Mouse (Mus musculus) hindbrain, embryonic 11.5 days (tissue): ENCODE data around the gene Slc25a13. TPM values are rescaled to one million over a fixed set of nuclear protein-coding genes. Genes with fewer than 3 reads are reported as not detected.

ENCODE experiments used
- ATAC-seq: fragments of 200-750 bp; cut with Nextera tagmentation; 2 replicates; pipeline ENCODE4 v1.8.0; 2017; ENCODE audit warnings: mild to moderate bottlenecking, moderate TSS enrichment, moderate library complexity; ENCODE audit not compliant: low FRiP score
- DNase-seq: peaks from one replicate; pipeline ENCODE4 v3.0.0-alpha.2; 2015; ENCODE audit warnings: low spot score
- H3K27ac ChIP-seq: fragments of 300-500 bp; sonication (generic); 2 replicates; pipeline ENCODE4 v1.5.1; 2014; ENCODE audit warnings: mild to moderate bottlenecking, low read depth, low read length
- H3K27me3 ChIP-seq: fragments of 300-500 bp; sonication (generic); 2 replicates; pipeline ENCODE4 v1.6.1; 2014; ENCODE audit warnings: mild to moderate bottlenecking, low read length, moderate library complexity, mixed read lengths; ENCODE audit not compliant: control insufficient read depth, insufficient read depth
- H3K36me3 ChIP-seq: fragments of 300-500 bp; sonication (generic); 2 replicates; pipeline ENCODE4 v1.6.1; 2014; ENCODE audit warnings: mild to moderate bottlenecking, low read length, moderate library complexity, mixed read lengths; ENCODE audit not compliant: control insufficient read depth, insufficient read depth
- H3K4me1 ChIP-seq: fragments of 300-500 bp; sonication (generic); replicated peaks from 2 replicates; pipeline ENCODE4 v1.6.1; 2014; ENCODE audit warnings: low read length, mixed read lengths; ENCODE audit not compliant: control insufficient read depth, insufficient read depth
- H3K4me2 ChIP-seq: fragments of 300-500 bp; sonication (generic); replicated peaks from 2 replicates; pipeline ENCODE4 v1.6.1; 2014; ENCODE audit warnings: mild to moderate bottlenecking, low read depth, low read length
- H3K4me3 ChIP-seq: fragments of 300-500 bp; sonication (generic); 2 replicates; pipeline ENCODE4 v1.5.1; 2014; ENCODE audit warnings: low read depth, low read length
- H3K9ac ChIP-seq: fragments of 300-500 bp; sonication (generic); 2 replicates; pipeline ENCODE4 v1.6.1; 2014; ENCODE audit warnings: low read depth, low read length
- H3K9me3 ChIP-seq: fragments of 300-500 bp; sonication (generic); 2 replicates; pipeline ENCODE4 v1.6.1; 2016; ENCODE audit warnings: low read length; ENCODE audit not compliant: control insufficient read depth
- WGBS: fragments of 180-500 bp; shearing (Covaris S2); extraction: QIAGEN DNeasy Blood & Tissue Kit; methylation state at CpG from one replicate; pipeline ENCODE4 v1.1.7; 2014; 5-methylcytosine and 5-hydroxymethylcytosine counted together
- polyA plus RNA-seq: library from polyadenylated mRNA; unstranded; fragments of >200 nt; fragmentation: Nextera tagmentation; extraction: Ambion mirVana; gene quantifications from 2 replicates; pipeline ENCODE4 v1.2.1, GENCODE M21; 2014

Gene Slc25a13
- polyA plus RNA-seq, 1 experiment from 2014 or later = 31.0 TPM

GRCm38 (mm10) chr6:6038773-6039550, 178.0 kb downstream of the Slc25a13 start:
- Histone ChIP-seq H3K9me3 (no peaks in the 10 kb centered on the region), H3K27me3 (no peaks in the 10 kb centered on the region), H3K36me3 (no peaks in the 10 kb centered on the region), H3K9ac (no peak overlapping the region), H3K4me3 (no peak overlapping the region), H3K27ac (no peak overlapping the region), H3K4me1 (no peaks in the 10 kb centered on the region; the same call in 1 of the 2 replicates), H3K4me2 (no peak overlapping the region)
- ATAC-seq (no peak), DNase-seq (peak; percentile 20)
- 37% methylated on average over 18 of the region's 18 CpGs for WGBS

GRCm38 (mm10) chr6:6027664-6028063, 189.3 kb downstream of the Slc25a13 start:
- H3K36me3 ChIP-seq = no peaks in the 10 kb centered on the region
- DNase-seq (no peak), ATAC-seq (no peak)
- H3K9ac ChIP-seq = no peak overlapping the region
- WGBS = 93% methylated on average over 6 of the region's 6 CpGs
- no peaks in the 10 kb centered on the region for H3K27me3 ChIP-seq
- no peak overlapping the region for H3K27ac ChIP-seq
- H3K4me2 ChIP-seq = no peak overlapping the region
- no peak overlapping the region for H3K4me3 ChIP-seq
- no peaks in the 10 kb centered on the region for H3K4me1 ChIP-seq
- H3K9me3 ChIP-seq = no peaks in the 10 kb centered on the region

GRCm38 (mm10) chr6:6023976-6024375, 193.0 kb downstream of the Slc25a13 start:
- H3K27ac ChIP-seq = no peak overlapping the region
- 30% methylated on average over 6 of the region's 6 CpGs for WGBS
- H3K9ac ChIP-seq = no peak overlapping the region
- no peak overlapping the region for H3K4me2 ChIP-seq
- H3K4me3 ChIP-seq = no peak overlapping the region
- ATAC-seq = no peak
- DNase-seq = no peak
- H3K36me3 ChIP-seq = no peaks in the 10 kb centered on the region
- no peaks in the 10 kb centered on the region for H3K4me1 ChIP-seq
- H3K27me3 ChIP-seq = no peaks in the 10 kb centered on the region
- H3K9me3 ChIP-seq = no peaks in the 10 kb centered on the region

- DNase-seq = no peak
These were observed 200.0 kb downstream of the Slc25a13 start for GRCm38 (mm10) chr6:6016931-6017330.

GRCm38 (mm10) chr6:6015616-6016015, 201.4 kb downstream of the Slc25a13 start:
- Histone ChIP-seq H3K9me3 (no peaks in the 10 kb centered on the region), H3K4me3 (no peak overlapping the region), H3K27ac (no peak overlapping the region), H3K36me3 (no peaks in the 10 kb centered on the region), H3K27me3 (no peaks in the 10 kb centered on the region), H3K4me1 (no peaks in the 10 kb centered on the region), H3K4me2 (no peak overlapping the region), H3K9ac (no peak overlapping the region)
- no peak for DNase-seq
- no peak for ATAC-seq
- WGBS = 84% methylated on average over 15 of the region's 15 CpGs

More at GRCm38 (mm10) chr6:6016931-6017330, 200.0 kb downstream of the Slc25a13 start:
- 61% methylated on average over 9 of the region's 9 CpGs for WGBS
- Histone ChIP-seq H3K27ac (no peak overlapping the region), H3K27me3 (no peaks in the 10 kb centered on the region), H3K4me2 (no peak overlapping the region), H3K4me3 (no peak overlapping the region), H3K4me1 (no peaks in the 10 kb centered on the region), H3K9ac (no peak overlapping the region), H3K36me3 (no peaks in the 10 kb centered on the region), H3K9me3 (no peaks in the 10 kb centered on the region)
- no peak for ATAC-seq

- Histone ChIP-seq H3K9ac (no peak overlapping the region), H3K27ac (no peak overlapping the region), H3K4me2 (no peak overlapping the region), H3K4me3 (no peak overlapping the region), H3K27me3 (no peaks in the 10 kb centered on the region), H3K36me3 (no peaks in the 10 kb centered on the region), H3K4me1 (no peaks in the 10 kb centered on the region), H3K9me3 (no peaks in the 10 kb centered on the region)
- 80% methylated on average over 2 of the region's 2 CpGs for WGBS
- ATAC-seq (no peak), DNase-seq (no peak)
These were observed 205.6 kb downstream of the Slc25a13 start for GRCm38 (mm10) chr6:6011364-6011763.

- no peak overlapping the region for H3K27ac ChIP-seq
- peak overlapping the region; percentile 16; the same call in 1 of the 2 replicates for H3K9ac ChIP-seq
- 2% methylated on average over 42 of the region's 42 CpGs for WGBS
- H3K4me2 ChIP-seq = peak overlapping the region; percentile 67
- no peaks in the 10 kb centered on the region for H3K4me1 ChIP-seq
- H3K27me3 ChIP-seq = no peaks in the 10 kb centered on the region
- peak overlapping the region; percentile 37 for H3K4me3 ChIP-seq
- DNase-seq (peak; percentile 88), ATAC-seq (peak; percentile 98)
- no peaks in the 10 kb centered on the region for H3K36me3 ChIP-seq
- no peaks in the 10 kb centered on the region for H3K9me3 ChIP-seq
These were observed 211.1 kb downstream of the Slc25a13 start for GRCm38 (mm10) chr6:6005762-6006431.

- Histone ChIP-seq H3K9ac (no peak overlapping the region), H3K27ac (no peak overlapping the region), H3K4me3 (no peak overlapping the region), H3K4me1 (no peaks in the 10 kb centered on the region), H3K36me3 (no peaks in the 10 kb centered on the region), H3K9me3 (no peaks in the 10 kb centered on the region), H3K27me3 (no peaks in the 10 kb centered on the region), H3K4me2 (no peak overlapping the region)
- 72% methylated on average over 12 of the region's 12 CpGs for WGBS
- no peak for ATAC-seq
- no peak for DNase-seq
These were observed 212.1 kb downstream of the Slc25a13 start for GRCm38 (mm10) chr6:6004756-6005485.
